In genomic region chr8:105305211-105306145, GRCm38 (mm10) we compare ENCODE assay signal across 8 mouse cellular contexts. TPM values are rescaled to one million over a fixed set of nuclear protein-coding genes. Genes with fewer than 3 reads are reported as not detected.
DNase-seq lines count a peak whose midpoint lies in the region; ATAC-seq and TF ChIP-seq lines count a peak whose summit lies in the region.

Gene Elmo3 (plus strand): TSS chr8:105305601.

- H3K4me1 ChIP-seq in liver, embryonic 14.5 days (replicated peaks; ENCODE audit: control insufficient read depth in 2 of 2, insufficient read depth in 2 of 2, low read length in 1 of 2): peaks cover 27 to 48% of the 10 kb centered on the region in 2 experiments

- H3K27me3 ChIP-seq in liver, embryonic 14.5 days (ENCODE audit: control insufficient read depth, insufficient read depth, low read length): no peaks in the 10 kb centered on the region

- H3K4me3 ChIP-seq in liver, embryonic 14.5 days (ENCODE audit: insufficient read depth in 1 of 2, low read depth in 2 of 2, low read length in 2 of 2): peak within 1 kb of the TSS; percentile 39 to 41

- peak within 1 kb of the TSS; percentile 52 for H3K4me2 ChIP-seq in liver, embryonic 14.5 days (ENCODE audit: low read depth)

- peak; percentile 70 for ATAC-seq in liver, embryonic 14.5 days (ENCODE audit: insufficient read depth)

- no peak; the same call in 1 of the 2 replicates for TF ChIP-seq EP300 in liver, embryonic 14.5 days (IDR thresholded peaks at IDR 0.05; ENCODE audit: low read depth)

- H3K27ac ChIP-seq in liver, embryonic 14.5 days: peak within 1 kb of the TSS; percentile 42

- WGBS in liver, embryonic 14.5 days (ENCODE audit: insufficient replicate concordance): 12% methylated on average over 28 of the region's 30 CpGs

- no peaks in the 10 kb centered on the region for H3K9me3 ChIP-seq in liver, embryonic 14.5 days (ENCODE audit: control insufficient read depth, low read length)

- TF ChIP-seq CTCF in liver, embryonic 14.5 days (IDR thresholded peaks at IDR 0.05; ENCODE audit: low read depth): peak; percentile 37; the same call in 1 of the 2 replicates

- DNase-seq in right cerebral cortex, postnatal 14 days: peak; percentile 78
- no peak for DNase-seq in right cerebral cortex, postnatal 36 days (ENCODE audit: low spot score in 2 of 2)
- peak; percentile 87 for DNase-seq in cerebellum, adult 9-10 months
- peak; percentile 62 for DNase-seq in forelimb bud, embryonic 11.5 days (ENCODE audit: low read depth, low spot score)
- DNase-seq in kidney, adult 11 months: peak; percentile 94
- no peak for DNase-seq in liver, embryonic 14.5 days (ENCODE audit: low read depth in 3 of 3, low spot score in 3 of 3)
- peak; percentile 64 for DNase-seq in naive thymus-derived CD4-positive, alpha-beta T cell, adult 2 months (ENCODE audit: low read depth)
- DNase-seq in thymus, postnatal 4 days: peak; percentile 72

- peaks cover 80% of the 10 kb centered on the region for H3K36me3 ChIP-seq in liver, embryonic 14.5 days (replicated peaks; ENCODE audit: control insufficient read depth, insufficient read depth, low read depth)

- H3K9ac ChIP-seq in liver, embryonic 14.5 days (replicated peaks): 0 out of 2 replicates have a peak within 1 kb of the TSS, but pooled peaks have one; percentile 13

RNA-seq across cellular contexts. Expression of gene Elmo3, which starts in this region (rescaled TPM):
- polyA plus RNA-seq in liver, embryonic 14.5 days (2012; rRNA removed): 3.6 and 4.2 TPM in 2 replicates
- 2.5 and 2.8 TPM in 2 replicates for polyA plus RNA-seq in liver, embryonic 14.5 days (2014; fragmentation: Nextera tagmentation; extraction: Ambion mirVana)

Comparison
In these comparisons a context has a peak if more than half of its experiments do, and no peak if none do; other contexts are left out.
1. DNase-seq: peak in right cerebral cortex, postnatal 14 days (single experiment), cerebellum, adult 9-10 months (single experiment), forelimb bud, embryonic 11.5 days (single experiment), kidney, adult 11 months (single experiment), naive thymus-derived CD4-positive, alpha-beta T cell, adult 2 months (single experiment) and thymus, postnatal 4 days (single experiment); none in right cerebral cortex, postnatal 36 days (0 of 2) and liver, embryonic 14.5 days (0 of 3).